Mouse (Mus musculus): Measurements from ENCODE around the gene Slc40a1. TPM values are rescaled to one million over a fixed set of nuclear protein-coding genes. Genes with fewer than 3 reads are reported as not detected.

The Slc40a1 gene
- 19.4 and 20.8 TPM in 2 replicates for polyA plus RNA-seq (2015; fragmentation: Nextera tagmentation; extraction: Ambion mirVana)

DNA sequence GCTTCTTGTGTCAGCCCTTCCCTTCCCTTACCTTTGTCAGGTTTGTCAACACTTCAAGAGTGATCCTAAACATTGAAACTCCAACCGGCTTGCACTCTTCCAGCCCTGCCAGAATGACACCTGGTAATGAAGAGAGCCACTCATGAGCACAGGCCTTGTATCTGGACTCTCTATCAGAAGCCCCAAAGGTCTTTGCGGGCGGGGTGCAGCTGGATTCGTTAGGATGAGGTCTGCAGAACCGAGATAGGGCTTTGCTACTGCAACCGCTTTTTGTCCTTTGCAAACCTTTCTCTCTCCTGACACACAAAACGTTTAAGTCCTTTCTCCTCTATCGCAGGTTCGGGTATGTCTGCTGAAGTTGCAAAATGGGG, at the start of gene Slc40a1:
Gene Slc40a1, minus strand, starts transcription at position 131 of the 371 bp plus-strand sequence.
- 25% methylated on average over 9 of the region's 9 CpGs for WGBS
- peak within 1 kb of the TSS; percentile 64 for H3K27ac ChIP-seq (replicated peaks)
- H3K9ac ChIP-seq, result peak within 1 kb of the TSS; percentile 82
- H3K36me3 ChIP-seq, result no peaks in the 10 kb centered on the region
- peaks cover 11% of the 10 kb centered on the region for H3K4me1 ChIP-seq
- no peaks in the 10 kb centered on the region for H3K9me3 ChIP-seq
- ATAC-seq (ENCODE audit: extremely low read depth, insufficient number of reproducible peaks, low FRiP score, low TSS enrichment), result no peak
- H3K4me3 ChIP-seq, result peak within 1 kb of the TSS; percentile 67
- H3K27me3 ChIP-seq (replicated peaks), result peaks cover 12% of the 10 kb centered on the region
- peak within 1 kb of the TSS; percentile 73 for H3K4me2 ChIP-seq

DNA sequence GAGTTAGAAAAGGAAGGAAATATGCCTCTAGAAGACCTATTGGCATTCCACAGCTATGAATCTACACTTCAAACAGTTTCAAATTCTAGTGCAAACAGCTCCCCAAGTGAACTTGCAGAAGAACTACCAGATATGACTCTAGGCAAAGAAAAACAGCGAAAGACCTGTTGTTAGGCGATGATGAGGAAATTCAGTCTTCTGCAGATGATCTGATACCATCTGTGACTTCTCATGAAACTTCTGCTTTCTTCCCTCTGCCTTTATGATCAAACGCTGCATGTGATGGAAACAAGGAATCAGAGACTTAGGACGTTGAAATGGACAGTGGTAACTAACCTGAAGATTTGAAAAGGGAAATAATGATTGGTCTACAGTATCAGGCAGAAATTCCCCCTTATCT, 45.0 kb upstream of the Slc40a1 start:
- Histone ChIP-seq H3K9me3 (no peaks in the 10 kb centered on the region), H3K27ac (replicated peaks) (no peak overlapping the region), H3K4me1 (peaks cover 6% of the 10 kb centered on the region; the same call in 1 of the 2 replicates), H3K4me2 (no peak overlapping the region), H3K27me3 (replicated peaks) (no peaks in the 10 kb centered on the region), H3K4me3 (no peak overlapping the region), H3K9ac (no peak overlapping the region), H3K36me3 (no peaks in the 10 kb centered on the region)
- WGBS, result 85% methylated on average over 4 of the region's 4 CpGs
- ATAC-seq (ENCODE audit: extremely low read depth, insufficient number of reproducible peaks, low FRiP score, low TSS enrichment), result no peak

DNA sequence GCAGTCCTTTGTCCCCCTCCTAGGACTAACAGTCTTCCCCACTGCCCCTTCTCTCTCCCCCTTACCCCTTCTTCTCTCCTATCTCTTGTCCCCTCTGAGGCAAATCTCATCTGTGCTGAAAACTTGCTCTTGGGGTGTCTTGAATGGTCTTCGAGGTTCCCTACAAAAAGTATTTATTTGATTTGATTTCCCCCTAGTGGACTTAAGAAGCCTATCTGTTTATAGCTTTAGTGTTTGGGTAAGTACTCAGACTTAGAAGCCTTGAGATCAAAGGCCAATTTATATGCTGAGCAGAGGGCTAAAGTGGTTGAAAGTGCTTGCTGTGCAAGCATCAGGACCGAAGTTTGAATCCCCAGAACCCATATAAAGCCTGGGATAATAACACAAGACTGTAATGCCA, 22.7 kb upstream of the Slc40a1 start:
- Histone ChIP-seq H3K9me3 (no peaks in the 10 kb centered on the region), H3K4me1 (no peaks in the 10 kb centered on the region), H3K27me3 (replicated peaks) (no peaks in the 10 kb centered on the region), H3K4me3 (no peak overlapping the region), H3K27ac (replicated peaks) (no peak overlapping the region), H3K36me3 (no peaks in the 10 kb centered on the region), H3K9ac (no peak overlapping the region), H3K4me2 (no peak overlapping the region)
- WGBS, result 67% methylated on average over 2 of the region's 2 CpGs
- ATAC-seq (ENCODE audit: extremely low read depth, insufficient number of reproducible peaks, low FRiP score, low TSS enrichment), result no peak

DNA sequence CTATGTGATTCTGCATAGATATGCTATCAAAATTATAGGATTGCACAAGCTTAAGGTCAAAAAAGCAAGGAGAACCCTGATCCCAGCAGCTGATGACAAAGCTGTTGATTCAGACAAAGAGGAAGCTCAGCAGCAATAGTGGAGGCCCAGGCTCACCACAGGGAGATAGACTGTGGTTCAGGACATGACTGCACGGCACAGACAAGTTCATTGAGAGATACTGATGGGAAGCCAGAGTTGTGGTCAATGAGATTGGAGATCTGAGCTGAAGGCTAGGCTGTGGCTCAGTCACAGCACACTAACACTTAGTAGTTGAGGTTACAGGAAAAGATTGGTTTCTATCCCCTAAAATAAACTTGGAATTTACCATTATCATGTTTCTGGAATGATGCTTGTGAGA, 21.5 kb upstream of the Slc40a1 start:
- Histone ChIP-seq H3K9me3 (no peaks in the 10 kb centered on the region), H3K4me3 (no peak overlapping the region), H3K36me3 (no peaks in the 10 kb centered on the region), H3K27me3 (replicated peaks) (no peaks in the 10 kb centered on the region), H3K4me2 (no peak overlapping the region), H3K27ac (replicated peaks) (no peak overlapping the region), H3K4me1 (no peaks in the 10 kb centered on the region), H3K9ac (no peak overlapping the region)
- no peak for ATAC-seq (ENCODE audit: extremely low read depth, insufficient number of reproducible peaks, low FRiP score, low TSS enrichment)
- 52% methylated on average over 1 of the region's 1 CpGs for WGBS

DNA sequence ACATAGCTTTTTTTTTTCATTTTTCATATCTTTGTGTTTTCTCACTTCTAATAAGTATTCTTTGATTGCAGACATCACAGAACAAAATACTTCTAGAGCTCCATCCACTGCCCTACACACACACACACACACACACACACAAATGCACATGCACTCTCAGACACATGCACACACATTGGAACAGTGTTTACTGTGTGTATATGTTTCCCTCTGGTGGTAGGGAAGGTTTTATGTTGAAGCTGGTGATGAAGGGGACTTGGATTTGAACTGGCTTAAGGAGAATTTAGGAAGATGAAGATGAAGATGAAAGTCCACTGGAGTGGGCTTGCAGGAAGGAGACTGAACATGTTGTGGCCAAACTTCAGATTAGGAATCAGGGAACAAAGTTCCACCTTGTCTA, 4.8 kb upstream of the Slc40a1 start:
- no peak overlapping the region for H3K27ac ChIP-seq (replicated peaks)
- no peak for ATAC-seq (ENCODE audit: extremely low read depth, insufficient number of reproducible peaks, low FRiP score, low TSS enrichment)
- H3K4me2 ChIP-seq, result no peak overlapping the region
- no peak overlapping the region for H3K4me3 ChIP-seq
- no peaks in the 10 kb centered on the region for H3K36me3 ChIP-seq
- H3K4me1 ChIP-seq, result peaks cover 4% of the 10 kb centered on the region
- H3K27me3 ChIP-seq (replicated peaks), result peaks cover 11% of the 10 kb centered on the region
- no peak overlapping the region for H3K9ac ChIP-seq
- no peaks in the 10 kb centered on the region for H3K9me3 ChIP-seq

DNA sequence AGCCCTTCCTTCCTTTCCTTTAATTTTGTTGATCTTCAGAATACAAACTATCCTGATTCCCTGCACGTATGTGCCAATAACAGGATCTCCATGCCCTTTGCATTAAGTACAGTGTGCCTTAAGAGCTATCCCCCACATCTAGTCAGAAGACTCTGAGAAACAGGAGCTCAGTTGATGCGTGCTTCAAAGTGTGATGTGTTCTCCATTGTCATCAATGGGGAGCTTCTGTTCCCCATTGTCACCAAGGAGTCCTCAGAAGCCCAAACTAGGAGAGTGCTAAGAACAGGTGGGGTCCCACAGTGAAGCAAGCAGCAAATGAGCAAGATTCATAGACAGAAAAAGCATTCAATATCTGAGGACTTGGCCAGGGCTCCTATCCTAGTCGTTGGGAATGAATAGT, 588 bp upstream of the Slc40a1 start:
- Histone ChIP-seq H3K4me1 (peaks cover 11% of the 10 kb centered on the region), H3K27me3 (replicated peaks) (peaks cover 12% of the 10 kb centered on the region), H3K9me3 (no peaks in the 10 kb centered on the region), H3K27ac (replicated peaks) (0 out of 2 replicates have a peak overlapping the region, but pooled peaks have one; percentile 8), H3K9ac (no peak overlapping the region; the same call in 1 of the 2 replicates), H3K36me3 (no peaks in the 10 kb centered on the region), H3K4me2 (peak overlapping the region; percentile 73), H3K4me3 (peak overlapping the region; percentile 67)
- ATAC-seq (ENCODE audit: extremely low read depth, insufficient number of reproducible peaks, low FRiP score, low TSS enrichment), result no peak
- WGBS, result 48% methylated on average over 3 of the region's 3 CpGs

DNA sequence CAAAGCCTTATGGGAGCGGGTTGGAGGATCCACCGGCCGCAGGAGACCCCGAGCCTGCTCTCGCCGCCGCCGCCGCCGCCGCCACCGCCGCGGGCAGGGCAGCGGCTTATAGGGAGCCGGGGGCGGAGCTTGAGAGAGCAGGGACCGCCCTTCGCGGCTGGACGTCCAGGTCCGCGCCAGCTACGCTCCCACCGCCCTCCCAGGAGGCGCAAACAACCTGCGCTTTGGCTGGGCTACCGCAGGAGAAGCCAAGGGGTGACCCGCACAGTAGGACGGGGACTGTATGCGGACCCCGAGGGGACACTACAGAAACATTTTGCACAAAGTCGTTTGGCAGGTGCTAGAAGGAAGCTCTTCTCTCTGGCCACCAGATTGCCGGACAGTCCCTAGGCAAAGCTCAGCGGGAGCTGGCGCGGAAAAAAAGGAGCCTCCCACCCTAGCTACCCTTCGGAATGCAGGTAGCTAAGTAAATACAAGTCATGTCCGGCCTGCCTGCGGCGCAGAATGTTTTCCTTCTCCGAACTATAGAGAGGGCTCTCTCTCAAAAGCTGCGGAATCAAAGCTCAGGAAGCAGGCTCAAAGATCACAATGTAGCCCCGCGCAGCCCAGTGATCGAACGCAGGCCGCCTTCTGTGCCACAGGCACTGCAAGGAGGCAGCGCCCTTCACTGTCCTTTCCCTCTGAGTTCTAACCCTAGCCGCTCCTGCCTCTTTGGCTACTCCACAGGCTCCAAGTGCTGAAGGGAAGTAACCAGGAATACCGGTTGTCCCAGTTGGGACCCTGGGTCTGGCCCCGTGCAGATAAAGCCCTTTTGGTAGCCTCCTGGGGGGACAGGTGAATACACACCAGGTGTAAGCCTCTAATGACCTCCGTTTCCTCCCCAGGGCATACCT, 577 bp downstream of the Slc40a1 start:
- H3K4me3 ChIP-seq, result peak overlapping the region; percentile 67
- peaks cover 11% of the 10 kb centered on the region for H3K4me1 ChIP-seq
- H3K9ac ChIP-seq, result peak overlapping the region; percentile 82
- under 1% methylated on average over 53 of the region's 53 CpGs for WGBS
- H3K36me3 ChIP-seq, result no peaks in the 10 kb centered on the region
- peaks cover 12% of the 10 kb centered on the region for H3K27me3 ChIP-seq (replicated peaks)
- H3K9me3 ChIP-seq, result no peaks in the 10 kb centered on the region
- peak; percentile 95 for ATAC-seq (ENCODE audit: extremely low read depth, insufficient number of reproducible peaks, low FRiP score, low TSS enrichment)
- peak overlapping the region; percentile 64 for H3K27ac ChIP-seq (replicated peaks)
- H3K4me2 ChIP-seq, result peak overlapping the region; percentile 73

DNA sequence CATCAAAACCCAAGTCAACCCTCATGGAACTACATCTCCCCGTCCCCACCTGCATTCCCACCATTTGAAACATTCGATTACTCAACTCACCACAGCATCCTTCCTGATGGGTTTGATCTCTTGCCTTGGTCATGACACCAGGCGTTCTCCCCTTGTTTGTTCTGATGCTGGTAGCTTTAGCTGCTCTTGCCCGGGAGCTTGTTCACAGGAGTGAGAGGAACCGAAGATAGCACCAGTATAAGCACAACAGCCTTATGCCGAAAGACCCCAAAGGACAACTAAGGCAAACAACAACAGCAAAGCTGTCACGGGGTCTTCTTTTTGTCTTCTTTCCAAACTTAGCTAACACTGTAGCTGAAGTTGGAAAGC, 1.2 kb downstream of the Slc40a1 start:
- 0 out of 2 replicates have a peak overlapping the region, but pooled peaks have one; percentile 25 for H3K27ac ChIP-seq (replicated peaks)
- peak overlapping the region; percentile 67 for H3K4me3 ChIP-seq
- H3K4me1 ChIP-seq, result peaks cover 11% of the 10 kb centered on the region
- no peaks in the 10 kb centered on the region for H3K9me3 ChIP-seq
- H3K4me2 ChIP-seq, result peak overlapping the region; percentile 73
- H3K27me3 ChIP-seq (replicated peaks), result peaks cover 12% of the 10 kb centered on the region
- H3K36me3 ChIP-seq, result no peaks in the 10 kb centered on the region
- 0 out of 2 replicates have a peak, but pooled peaks have one; percentile 22 for ATAC-seq (ENCODE audit: extremely low read depth, insufficient number of reproducible peaks, low FRiP score, low TSS enrichment)
- 8% methylated on average over 7 of the region's 7 CpGs for WGBS
- H3K9ac ChIP-seq, result peak overlapping the region; percentile 82

DNA sequence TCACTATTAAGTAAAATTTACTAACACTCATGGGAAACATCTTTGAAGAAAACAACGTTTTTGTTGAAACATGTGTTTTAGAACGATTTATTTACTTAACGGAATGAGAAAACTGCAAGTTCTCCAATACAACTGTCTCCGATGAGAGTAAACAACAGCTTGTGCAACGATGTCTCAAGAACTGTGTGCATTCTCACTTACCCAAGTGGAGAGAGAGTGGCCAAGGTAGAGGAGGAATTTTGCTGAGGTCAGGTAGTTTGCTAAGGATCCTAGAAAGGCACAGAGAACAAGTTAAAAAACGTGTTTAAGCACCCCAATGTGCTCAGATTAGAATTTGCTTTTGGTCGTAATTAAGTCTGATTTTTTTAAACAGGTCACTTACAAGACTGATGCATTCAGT, 1.8 kb downstream of the Slc40a1 start:
- H3K4me1 ChIP-seq, result peaks cover 11% of the 10 kb centered on the region
- no peak overlapping the region for H3K27ac ChIP-seq (replicated peaks)
- H3K4me2 ChIP-seq, result peak overlapping the region; percentile 73
- no peak overlapping the region for H3K9ac ChIP-seq
- ATAC-seq (ENCODE audit: extremely low read depth, insufficient number of reproducible peaks, low FRiP score, low TSS enrichment), result no peak
- no peaks in the 10 kb centered on the region for H3K36me3 ChIP-seq
- 62% methylated on average over 7 of the region's 7 CpGs for WGBS
- H3K27me3 ChIP-seq (replicated peaks), result peaks cover 12% of the 10 kb centered on the region
- H3K9me3 ChIP-seq, result no peaks in the 10 kb centered on the region
- peak overlapping the region; percentile 67 for H3K4me3 ChIP-seq

DNA sequence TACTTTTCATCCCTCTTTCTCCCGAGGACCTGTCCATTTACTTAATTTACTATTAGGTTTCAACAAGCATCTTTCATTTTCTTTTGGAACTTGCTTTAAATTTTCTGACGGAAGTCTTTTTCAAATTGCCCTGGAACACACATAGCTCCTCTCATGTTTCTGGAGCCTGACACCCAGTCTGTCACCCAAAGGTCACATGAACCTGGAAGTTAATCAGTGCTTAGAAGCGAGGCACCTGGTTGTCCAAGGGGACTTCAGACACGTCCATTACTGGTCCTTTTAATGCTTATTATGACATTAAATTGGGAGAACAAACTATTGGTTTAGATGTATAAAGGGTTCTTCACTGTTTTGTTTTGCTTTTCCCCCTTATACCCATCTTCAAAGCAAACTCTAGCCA, 3.0 kb downstream of the Slc40a1 start:
- peak overlapping the region; percentile 9; the same call in 1 of the 2 replicates for H3K4me2 ChIP-seq
- H3K27me3 ChIP-seq (replicated peaks), result peaks cover 12% of the 10 kb centered on the region
- no peak overlapping the region for H3K9ac ChIP-seq
- peaks cover 4% of the 10 kb centered on the region; the same call in 1 of the 2 replicates for H3K36me3 ChIP-seq
- 77% methylated on average over 4 of the region's 4 CpGs for WGBS
- no peak overlapping the region for H3K4me3 ChIP-seq
- no peaks in the 10 kb centered on the region for H3K9me3 ChIP-seq
- no peak for ATAC-seq (ENCODE audit: extremely low read depth, insufficient number of reproducible peaks, low FRiP score, low TSS enrichment)
- H3K4me1 ChIP-seq, result peaks cover 11% of the 10 kb centered on the region
- H3K27ac ChIP-seq (replicated peaks), result no peak overlapping the region

DNA sequence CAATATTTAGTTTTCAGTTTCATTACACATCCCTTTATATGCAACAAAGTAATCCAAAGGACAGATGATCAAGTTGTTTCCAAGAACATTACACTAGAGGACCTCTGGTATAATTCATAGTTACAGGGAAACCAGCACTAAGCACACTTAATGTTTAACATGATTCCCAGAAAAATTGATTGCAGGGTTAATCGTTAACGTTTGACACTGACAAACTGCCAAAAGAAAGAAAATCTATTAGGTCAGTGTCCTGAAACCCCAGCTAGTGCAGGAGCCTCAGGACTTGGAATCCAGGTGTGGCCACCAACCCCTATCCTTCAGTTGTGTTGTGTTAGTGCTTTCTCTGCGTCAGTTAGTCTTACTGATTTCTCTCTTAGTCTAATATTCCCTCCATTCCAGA, 5.6 kb downstream of the Slc40a1 start:
- no peak for ATAC-seq (ENCODE audit: extremely low read depth, insufficient number of reproducible peaks, low FRiP score, low TSS enrichment)
- Histone ChIP-seq H3K9ac (no peak overlapping the region), H3K4me3 (no peak overlapping the region), H3K4me1 (peaks cover 13% of the 10 kb centered on the region), H3K27ac (replicated peaks) (no peak overlapping the region), H3K9me3 (no peaks in the 10 kb centered on the region), H3K4me2 (no peak overlapping the region), H3K27me3 (replicated peaks) (no peaks in the 10 kb centered on the region), H3K36me3 (peaks cover 4% of the 10 kb centered on the region; the same call in 1 of the 2 replicates)
- 90% methylated on average over 3 of the region's 3 CpGs for WGBS

DNA sequence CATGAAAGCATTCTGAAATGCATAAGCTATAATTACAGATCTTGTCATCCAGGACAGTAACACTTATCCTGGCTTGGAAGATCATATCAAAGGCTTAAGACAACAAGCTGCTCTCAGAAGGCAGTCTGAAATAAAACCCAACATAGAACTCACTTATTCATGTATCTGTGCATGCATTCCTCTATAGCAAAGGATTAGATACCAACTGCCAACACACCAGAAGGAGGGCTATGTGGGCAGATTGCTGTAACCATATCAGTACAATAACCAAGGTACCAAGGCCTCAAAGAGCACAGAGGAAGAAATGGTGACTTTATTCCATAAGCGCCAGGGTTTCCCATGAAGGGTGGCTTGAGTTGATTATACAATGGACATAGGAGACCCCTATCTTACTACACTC, 6.6 kb downstream of the Slc40a1 start:
- no peak for ATAC-seq (ENCODE audit: extremely low read depth, insufficient number of reproducible peaks, low FRiP score, low TSS enrichment)
- Histone ChIP-seq H3K4me1 (peaks cover 13% of the 10 kb centered on the region), H3K4me2 (no peak overlapping the region), H3K4me3 (no peak overlapping the region), H3K9ac (no peak overlapping the region), H3K27me3 (replicated peaks) (no peaks in the 10 kb centered on the region), H3K27ac (replicated peaks) (no peak overlapping the region), H3K9me3 (no peaks in the 10 kb centered on the region), H3K36me3 (peaks cover 5% of the 10 kb centered on the region; the same call in 1 of the 2 replicates)
- WGBS, result 86% methylated on average over 1 of the region's 1 CpGs
